Mouse (Mus musculus): ENCODE measurements around the gene Fam171a2.

Gene Fam171a2

GRCm38 (mm10) chr11:102399107-102399506 is 48.4 kb downstream of the Fam171a2 start:
- no peak for TF ChIP-seq GATA4 (IDR thresholded peaks at IDR 0.05; ENCODE audit: insufficient replicate concordance, low read length)

- TF ChIP-seq GATA4 (IDR thresholded peaks at IDR 0.05; ENCODE audit: insufficient replicate concordance, low read length) = no peak
These were observed 49.3 kb downstream of the Fam171a2 start for GRCm38 (mm10) chr11:102398007-102398825.

GRCm38 (mm10) chr11:102396671-102397141 is 50.8 kb downstream of the Fam171a2 start:
- TF ChIP-seq GATA4 (IDR thresholded peaks at IDR 0.05; ENCODE audit: insufficient replicate concordance, low read length) = no peak

GRCm38 (mm10) chr11:102396263-102396662 is 51.2 kb downstream of the Fam171a2 start:
- no peak for TF ChIP-seq GATA4 (IDR thresholded peaks at IDR 0.05; ENCODE audit: insufficient replicate concordance, low read length)

GRCm38 (mm10) chr11:102395250-102395649 is 52.2 kb downstream of the Fam171a2 start:
- no peak for TF ChIP-seq GATA4 (IDR thresholded peaks at IDR 0.05; ENCODE audit: insufficient replicate concordance, low read length)

- no peak for TF ChIP-seq GATA4 (IDR thresholded peaks at IDR 0.05; ENCODE audit: insufficient replicate concordance, low read length)
These were observed 52.9 kb downstream of the Fam171a2 start for GRCm38 (mm10) chr11:102394421-102395124.

- no peak for TF ChIP-seq GATA4 (IDR thresholded peaks at IDR 0.05; ENCODE audit: insufficient replicate concordance, low read length)
These were observed 53.6 kb downstream of the Fam171a2 start for GRCm38 (mm10) chr11:102393719-102394420.

- TF ChIP-seq GATA4 (IDR thresholded peaks at IDR 0.05; ENCODE audit: insufficient replicate concordance, low read length) = no peak
These were observed 54.2 kb downstream of the Fam171a2 start, which contains the start of gene Rundc3a for GRCm38 (mm10) chr11:102393238-102393634. Gene Rundc3a, plus strand, starts transcription at chr11:102393403.

- no peak for TF ChIP-seq GATA4 (IDR thresholded peaks at IDR 0.05; ENCODE audit: insufficient replicate concordance, low read length)
These were observed 54.8 kb downstream of the Fam171a2 start for GRCm38 (mm10) chr11:102392441-102393237.
